Mouse (Mus musculus): ENCODE measurements at regions not wholly inside any gene's neighbourhood (a gene's known extent, or its start where the extent isn't known, plus 50 kb on each side); places are given as distances from the start of the nearest gene placed in this dataset.
A peak's percentile ranks its signal among the peaks of the same experiment; 100 is the strongest.

DNA sequence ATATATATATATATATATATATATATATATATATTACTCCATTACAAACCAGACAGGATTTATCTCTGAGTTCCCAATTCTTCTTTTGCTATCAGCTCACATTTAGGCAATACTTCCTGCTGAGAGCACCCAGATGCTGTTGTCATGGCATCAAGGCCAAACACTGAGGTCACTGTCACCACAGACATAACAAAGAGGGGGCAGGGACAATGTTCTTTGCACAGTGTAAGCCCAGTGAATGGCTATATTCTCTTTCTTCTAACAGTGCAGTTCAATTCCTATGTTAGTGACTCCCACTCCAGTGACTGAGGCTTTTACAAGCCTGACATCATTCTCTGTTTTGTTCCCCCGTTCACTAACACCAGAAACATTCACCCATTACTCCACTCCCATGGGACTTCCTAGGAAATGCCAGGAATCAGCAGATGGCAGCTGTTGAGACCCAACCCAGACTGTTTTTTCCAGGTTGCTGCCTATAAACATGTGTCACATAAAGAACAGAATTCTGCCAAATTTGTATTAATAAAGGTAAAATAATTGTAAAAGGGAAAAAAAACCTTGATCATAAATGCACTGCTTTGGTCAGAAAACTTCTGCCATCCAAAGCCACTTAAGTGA is 289.5 kb downstream of the Slc22a22 start:
- DNase-seq (ENCODE audit: low spot score): peak; percentile 30

DNA sequence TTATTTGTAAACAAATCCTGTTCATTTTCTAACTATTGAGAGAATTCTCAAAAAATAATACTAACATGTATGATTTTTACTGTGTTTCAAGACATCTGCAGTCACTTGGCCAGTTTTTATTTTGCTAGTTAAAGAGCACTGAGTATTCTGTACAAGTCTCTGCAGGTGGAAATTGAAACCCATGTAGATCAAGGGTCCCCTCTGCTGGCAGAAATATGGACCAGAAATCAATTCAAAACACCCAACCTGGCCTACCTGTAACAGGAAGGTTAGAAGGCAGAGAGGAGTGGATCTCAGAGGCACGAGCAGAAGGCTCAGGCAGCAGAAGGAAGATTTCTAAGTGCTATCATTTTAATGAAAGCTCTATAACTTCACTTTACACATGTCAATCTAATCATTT is 298.3 kb downstream of the Slc22a22 start:
- no peak for DNase-seq (ENCODE audit: low spot score)

DNA sequence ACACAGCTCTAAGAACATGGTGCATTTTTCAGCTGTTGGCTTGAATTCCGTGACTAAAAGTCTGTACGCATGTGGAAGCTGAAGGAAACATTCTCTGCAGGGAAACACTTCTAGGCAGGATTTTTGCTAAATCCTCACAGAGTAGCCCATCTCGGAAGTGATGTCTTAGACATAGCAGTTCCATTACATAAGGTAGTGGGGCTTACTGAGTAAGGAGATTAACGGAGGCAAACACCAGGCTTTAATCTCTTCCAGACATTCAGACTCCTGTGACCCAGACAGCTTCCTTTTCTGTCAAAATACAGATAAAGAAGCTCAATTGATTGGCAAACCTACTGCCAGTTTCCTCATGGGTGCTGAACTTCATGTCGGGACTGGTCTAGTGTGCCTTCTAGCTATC is 304.7 kb downstream of the Slc22a22 start:
- no peak for DNase-seq (ENCODE audit: low spot score)

GRCm38 (mm10) chr15:57162401-57163343 is 314.8 kb downstream of the Slc22a22 start:
- DNase-seq (ENCODE audit: low spot score): no peak

DNA sequence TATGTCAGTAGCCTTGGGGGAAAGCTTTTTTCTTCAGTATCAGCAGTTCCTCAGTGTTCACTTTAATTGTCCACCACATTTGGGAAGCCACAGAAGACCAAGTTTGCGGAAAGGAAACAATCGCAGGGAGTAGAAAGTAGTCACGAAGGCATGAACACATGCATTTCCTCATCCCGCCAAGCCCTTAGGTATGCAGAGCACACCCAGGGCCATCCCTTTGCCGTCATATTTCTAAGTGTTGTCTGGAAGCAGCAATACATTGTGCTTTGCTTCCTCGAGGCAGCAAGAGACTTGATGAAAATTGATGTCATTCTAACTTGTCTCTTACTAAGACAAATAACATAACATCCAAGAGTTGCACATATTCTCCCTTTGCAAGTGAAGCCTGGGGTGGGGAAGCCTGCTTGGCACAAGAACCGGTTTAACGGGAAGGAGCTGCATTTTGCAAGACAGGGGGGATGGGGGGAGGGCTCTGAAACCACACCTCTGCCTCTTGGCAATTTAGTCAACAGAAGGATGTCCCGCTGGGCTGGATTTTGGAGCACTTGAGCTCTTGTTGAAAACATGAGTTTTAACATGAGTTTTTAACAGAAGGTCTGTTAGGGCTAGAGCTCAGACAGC is 337.2 kb downstream of the Slc22a22 start:
- DNase-seq (ENCODE audit: low spot score): no peak

DNA sequence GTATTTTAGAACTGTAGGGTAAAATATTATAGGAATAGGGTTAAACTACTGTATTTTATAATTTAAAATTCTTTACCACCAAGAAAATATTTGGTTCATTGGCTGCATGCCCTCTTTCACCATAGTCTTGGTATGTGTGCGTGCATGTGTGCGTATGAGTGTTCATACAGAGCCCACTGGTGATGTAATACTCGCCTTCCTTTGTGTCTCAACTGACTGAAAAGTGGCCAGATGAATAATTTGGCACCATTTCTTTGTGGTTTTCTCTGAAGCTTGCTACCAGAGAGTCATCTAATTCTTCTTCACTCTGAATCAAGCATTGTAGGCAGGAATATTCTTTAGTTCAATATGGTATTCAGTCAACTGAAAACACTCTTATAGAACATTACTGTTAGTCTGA is 372.7 kb downstream of the Slc22a22 start:
- DNase-seq (ENCODE audit: low spot score): no peak

DNA sequence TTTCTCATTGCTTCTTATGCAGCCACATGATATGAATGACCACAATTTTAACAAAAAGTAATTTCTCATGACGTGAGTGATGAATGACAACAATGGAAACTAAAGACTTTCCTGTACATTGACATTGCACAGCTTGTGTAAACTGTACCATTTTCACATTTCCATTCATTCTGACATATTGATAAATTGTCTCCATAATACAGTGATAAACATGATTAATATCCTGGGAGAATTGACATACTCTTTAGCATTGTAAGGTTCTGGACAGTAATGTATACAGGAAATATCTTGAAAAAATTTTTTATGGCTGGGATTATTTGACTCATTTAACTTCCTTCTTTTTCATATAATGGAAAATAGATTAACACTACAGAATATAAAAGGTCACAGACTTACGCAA is 380.1 kb downstream of the Slc22a22 start:
- DNase-seq (ENCODE audit: low spot score): no peak

DNA sequence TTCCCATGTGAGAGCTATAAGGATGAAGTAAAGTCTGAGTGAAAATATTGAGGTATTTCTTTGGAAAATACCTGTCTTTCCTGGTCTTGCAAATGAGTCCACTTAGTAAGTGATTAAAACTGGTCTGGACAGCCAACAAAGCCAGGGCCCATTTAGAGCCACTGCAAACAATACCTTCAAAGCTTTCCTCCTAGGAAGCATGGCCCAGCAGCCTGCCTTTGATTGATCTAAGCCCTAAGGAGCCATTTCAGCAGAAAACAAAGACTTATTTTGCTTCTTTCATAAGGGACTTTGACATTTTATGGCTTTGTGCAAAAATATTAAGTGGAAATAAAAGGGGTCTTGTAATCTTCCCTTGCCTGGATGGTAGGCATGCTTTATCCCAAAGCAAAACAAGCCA is 397.6 kb downstream of the Slc22a22 start:
- no peak for DNase-seq (ENCODE audit: low spot score)

DNA sequence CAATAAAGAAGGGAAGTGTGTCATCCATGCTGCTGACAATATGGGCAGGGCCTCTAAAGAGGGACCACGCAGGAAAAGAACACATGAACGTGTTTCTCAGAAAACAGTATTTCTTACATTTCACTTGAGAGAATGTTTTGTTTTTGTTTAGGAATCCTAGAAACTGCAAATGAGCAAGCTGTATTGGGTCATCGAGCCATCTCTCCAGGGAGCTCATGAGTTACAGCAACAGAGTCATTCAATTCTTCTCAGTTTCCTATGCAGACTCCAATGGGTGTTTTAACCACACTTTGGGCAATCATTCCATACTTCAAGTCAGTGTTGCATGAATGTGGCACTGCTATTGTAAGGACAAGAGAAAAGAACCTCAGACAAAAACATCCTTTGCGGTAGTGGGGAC is 403.6 kb downstream of the Slc22a22 start:
- DNase-seq (ENCODE audit: low spot score): no peak

GRCm38 (mm10) chr15:57061502-57061901 is 415.9 kb downstream of the Slc22a22 start:
- no peak for DNase-seq (ENCODE audit: low spot score)

DNA sequence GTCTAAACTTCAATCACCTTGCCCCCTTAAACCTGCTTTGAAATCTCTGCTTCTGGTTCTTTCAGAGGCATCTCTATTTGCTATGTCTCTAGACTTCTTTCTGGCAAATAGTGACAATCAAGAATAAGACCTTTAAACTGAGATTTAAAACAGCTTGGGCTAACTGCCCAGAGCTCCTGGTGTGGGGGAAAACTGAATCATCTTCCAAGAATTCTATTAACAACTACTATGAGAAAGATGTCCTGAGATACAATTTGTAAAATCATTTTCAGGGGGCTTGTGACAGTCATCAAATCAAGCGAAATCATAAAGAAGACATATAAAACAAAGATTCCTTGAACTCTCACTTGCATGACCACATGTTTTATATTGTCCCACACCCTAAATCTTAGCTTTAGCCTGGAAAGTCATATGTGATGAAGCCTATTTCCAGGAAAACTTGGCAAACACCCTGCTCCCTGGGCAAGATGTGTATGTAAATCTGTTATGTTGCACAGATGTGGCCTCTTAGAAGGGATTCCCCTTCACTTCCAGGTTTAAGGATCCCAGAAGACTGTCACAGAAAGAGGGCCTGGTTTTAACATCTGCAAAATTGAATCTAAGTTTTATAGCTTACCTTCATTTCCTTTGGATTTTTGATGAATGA is 417.8 kb downstream of the Slc22a22 start:
- DNase-seq (ENCODE audit: low spot score): no peak

- DNase-seq (ENCODE audit: low spot score): no peak
These were observed 425.1 kb downstream of the Slc22a22 start for GRCm38 (mm10) chr15:57052287-57052686.

GRCm38 (mm10) chr15:57036806-57037566 is 440.4 kb downstream of the Slc22a22 start:
- DNase-seq (ENCODE audit: low spot score): no peak

- DNase-seq (ENCODE audit: low spot score): no peak
These were observed 444.4 kb downstream of the Slc22a22 start for GRCm38 (mm10) chr15:57033012-57033411.

Data from ovary, adult 18-20 months (tissue).